Mouse (Mus musculus): ENCODE measurements around the gene Ptrh1. TPM values are rescaled to one million over a fixed set of nuclear protein-coding genes. Genes with fewer than 3 reads are reported as not detected.

Ptrh1 gene
- polyA plus RNA-seq, 1 experiment from 2014 or later = 9.0 TPM

DNA sequence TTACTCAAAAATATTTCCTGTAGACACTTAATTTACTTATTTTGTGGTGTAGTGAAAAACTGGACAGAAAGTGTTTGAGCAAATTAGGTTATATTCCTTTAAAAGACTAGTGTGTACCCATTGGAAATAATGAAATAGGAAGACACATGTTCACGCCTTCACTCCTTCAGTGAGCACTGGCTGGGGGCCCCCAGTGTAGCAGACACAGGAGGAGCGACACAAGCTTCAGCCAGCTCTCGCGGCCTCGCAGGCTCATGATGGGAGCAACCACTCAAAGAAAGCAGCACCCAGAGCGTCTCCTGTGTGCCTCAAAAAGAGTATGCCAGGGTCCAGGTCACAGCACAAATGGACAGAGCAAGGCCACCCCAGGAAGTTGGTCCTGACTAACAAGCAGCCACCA lies 50.2 kb downstream of the Ptrh1 start:
- H3K4me3 ChIP-seq (ENCODE audit: inconsistent target) = no peak overlapping the region
- WGBS (ENCODE audit: missing documents) = 96% methylated on average over 6 of the region's 6 CpGs
- no peak overlapping the region for H3K27ac ChIP-seq
- H3K36me3 ChIP-seq (ENCODE audit: inconsistent target) = no peaks in the 10 kb centered on the region
- H3K79me2 ChIP-seq (ENCODE audit: inconsistent target) = no peaks in the 10 kb centered on the region

Other genes starting within 250 kb of the Ptrh1 start
- gene Fam102a, start 240.5 kb upstream of the Ptrh1 start, polyA plus RNA-seq (2018) = 3.5 to 9.1 TPM (median 3.9 TPM) in 3 replicates
- 48.3 to 76.8 TPM (median 72.3 TPM) in 3 replicates for gene Dpm2, start 204.9 kb upstream of the Ptrh1 start, polyA plus RNA-seq (2018)
- gene Pip5kl1, start 201.0 kb upstream of the Ptrh1 start, polyA plus RNA-seq (2018) = not detected in 3 replicates
- gene 9430097D07Rik, start 200.1 kb upstream of the Ptrh1 start, polyA plus RNA-seq (2018) = not detected in 3 replicates
- 30.1 to 43.5 TPM (median 34.6 TPM) in 3 replicates for gene St6galnac4, start 188.7 kb upstream of the Ptrh1 start, polyA plus RNA-seq (2018)
- 24.8 to 53.9 TPM (median 25.2 TPM) in 3 replicates for gene St6galnac6, start 176.1 kb upstream of the Ptrh1 start, polyA plus RNA-seq (2018)
- gene Ak1, start 154.0 kb upstream of the Ptrh1 start, polyA plus RNA-seq (2018) = 3.0 to 4.2 TPM (median 3.3 TPM) in 3 replicates
- 25.0 to 28.5 TPM (median 26.4 TPM) in 3 replicates for gene Eng, start 129.2 kb upstream of the Ptrh1 start, polyA plus RNA-seq (2018)
- gene Fpgs, start 71.6 kb upstream of the Ptrh1 start, polyA plus RNA-seq (2018) = 2.8 to 10.3 TPM (median 3.5 TPM) in 3 replicates
- 99.2 to 144 TPM (median 121 TPM) in 3 replicates for gene Cdk9, start 62.7 kb upstream of the Ptrh1 start, polyA plus RNA-seq (2018)
- 9.3 to 12.5 TPM (median 9.9 TPM) in 3 replicates for gene Sh2d3c, start 54.7 kb upstream of the Ptrh1 start, polyA plus RNA-seq (2018)
- gene 6330409D20Rik, start 34.8 kb upstream of the Ptrh1 start, polyA plus RNA-seq (2018) = not detected in 3 replicates
- 19.2 to 50.7 TPM (median 39.7 TPM) in 3 replicates for gene Tor2a, start 18.6 kb upstream of the Ptrh1 start, polyA plus RNA-seq (2018)
- gene Ttc16, start 153 bp upstream of the Ptrh1 start, polyA plus RNA-seq (2018) = not detected in 3 replicates
- gene Cfap157, start 8.6 kb downstream of the Ptrh1 start, polyA plus RNA-seq (2018) = not detected in 3 replicates
- 9.7 to 16.3 TPM (median 12.2 TPM) in 3 replicates for gene Stxbp1, start 71.5 kb downstream of the Ptrh1 start, polyA plus RNA-seq (2018)
- gene Fam129b, start 100.3 kb downstream of the Ptrh1 start, polyA plus RNA-seq (2018) = 117 to 240 TPM (median 185 TPM) in 3 replicates
- gene Rpl12, start 185.8 kb downstream of the Ptrh1 start, polyA plus RNA-seq (2018) = 494 to 663 TPM (median 662 TPM) in 3 replicates
- 12.2 to 17.5 TPM (median 12.3 TPM) in 3 replicates for gene Lrsam1, start 185.8 kb downstream of the Ptrh1 start, polyA plus RNA-seq (2018)
- 7.4 to 18.5 TPM (median 18.2 TPM) in 3 replicates for gene Slc2a8, start 206.3 kb downstream of the Ptrh1 start, polyA plus RNA-seq (2018)

All from macrophage (primary cell).